Mouse (Mus musculus): ENCODE data around the gene Hoxd4. TPM values are rescaled to one million over a fixed set of nuclear protein-coding genes. Genes with fewer than 3 reads are reported as not detected.

Hoxd4 gene
- polyA plus RNA-seq, 1 experiment from 2014 or later: not detected

- Histone ChIP-seq H3K9ac (ENCODE audit: low read length) (peak overlapping the region; percentile 6; the same call in 1 of the 2 replicates), H3K27ac (ENCODE audit: low read depth, low read length) (no peak overlapping the region), H3K9me3 (ENCODE audit: control insufficient read depth, low read length) (no peaks in the 10 kb centered on the region), H3K36me3 (ENCODE audit: control insufficient read depth, insufficient read depth, low read length) (no peaks in the 10 kb centered on the region), H3K4me3 (ENCODE audit: low read depth, low read length) (peak overlapping the region; percentile 27), H3K27me3 (ENCODE audit: control insufficient read depth, insufficient read depth, low read length) (peaks cover 96% of the 10 kb centered on the region), H3K4me2 (ENCODE audit: low read depth, low read length, severe bottlenecking) (peak overlapping the region; percentile 48), H3K4me1 (replicated peaks; ENCODE audit: control insufficient read depth, insufficient read depth, low read length) (peaks cover 6% of the 10 kb centered on the region)
- ATAC-seq (replicated peaks; ENCODE audit: low FRiP score) (peak; percentile 39), DNase-seq (ENCODE audit: low spot score) (peak; percentile 68)
- WGBS: 2% methylated on average over 36 of the region's 66 CpGs
These were observed 6.7 kb upstream of the Hoxd4 start for GRCm38 (mm10) chr2:74704999-74705466.

GRCm38 (mm10) chr2:74705467-74706089 is 6.2 kb upstream of the Hoxd4 start:
- Histone ChIP-seq H3K4me3 (ENCODE audit: low read depth, low read length) (peak overlapping the region; percentile 27), H3K27ac (ENCODE audit: low read depth, low read length) (no peak overlapping the region), H3K9me3 (ENCODE audit: control insufficient read depth, low read length) (no peaks in the 10 kb centered on the region), H3K27me3 (ENCODE audit: control insufficient read depth, insufficient read depth, low read length) (peaks cover 96% of the 10 kb centered on the region), H3K4me2 (ENCODE audit: low read depth, low read length, severe bottlenecking) (peak overlapping the region; percentile 48; the same call in 1 of the 2 replicates), H3K36me3 (ENCODE audit: control insufficient read depth, insufficient read depth, low read length) (no peaks in the 10 kb centered on the region), H3K9ac (ENCODE audit: low read length) (0 out of 2 replicates have a peak overlapping the region, but pooled peaks have one; percentile 6), H3K4me1 (replicated peaks; ENCODE audit: control insufficient read depth, insufficient read depth, low read length) (peaks cover 6% of the 10 kb centered on the region)
- DNase-seq (ENCODE audit: low spot score) (peak; percentile 77), ATAC-seq (replicated peaks; ENCODE audit: low FRiP score) (no peak)
- under 1% methylated on average over 66 of the region's 85 CpGs for WGBS

- Histone ChIP-seq H3K4me2 (ENCODE audit: low read depth, low read length, severe bottlenecking) (no peak overlapping the region), H3K4me3 (ENCODE audit: low read depth, low read length) (no peak overlapping the region), H3K9ac (ENCODE audit: low read length) (no peak overlapping the region), H3K4me1 (replicated peaks; ENCODE audit: control insufficient read depth, insufficient read depth, low read length) (peaks cover 6% of the 10 kb centered on the region), H3K36me3 (ENCODE audit: control insufficient read depth, insufficient read depth, low read length) (no peaks in the 10 kb centered on the region), H3K9me3 (ENCODE audit: control insufficient read depth, low read length) (no peaks in the 10 kb centered on the region), H3K27me3 (ENCODE audit: control insufficient read depth, insufficient read depth, low read length) (peaks cover 94% of the 10 kb centered on the region), H3K27ac (ENCODE audit: low read depth, low read length) (no peak overlapping the region)
- WGBS: under 1% methylated on average over 13 of the region's 13 CpGs
- no peak for ATAC-seq (replicated peaks; ENCODE audit: low FRiP score)
- DNase-seq (ENCODE audit: low spot score): peak; percentile 50
These were observed 5.3 kb upstream of the Hoxd4 start for GRCm38 (mm10) chr2:74706393-74706960.

GRCm38 (mm10) chr2:74707599-74707998 is 4.1 kb upstream of the Hoxd4 start:
- DNase-seq (ENCODE audit: low spot score): no peak
- Histone ChIP-seq H3K36me3 (ENCODE audit: control insufficient read depth, insufficient read depth, low read length) (no peaks in the 10 kb centered on the region), H3K27ac (ENCODE audit: low read depth, low read length) (no peak overlapping the region), H3K4me3 (ENCODE audit: low read depth, low read length) (no peak overlapping the region), H3K27me3 (ENCODE audit: control insufficient read depth, insufficient read depth, low read length) (peaks cover 95% of the 10 kb centered on the region), H3K4me2 (ENCODE audit: low read depth, low read length, severe bottlenecking) (no peak overlapping the region), H3K9ac (ENCODE audit: low read length) (no peak overlapping the region), H3K4me1 (replicated peaks; ENCODE audit: control insufficient read depth, insufficient read depth, low read length) (peaks cover 11% of the 10 kb centered on the region), H3K9me3 (ENCODE audit: control insufficient read depth, low read length) (no peaks in the 10 kb centered on the region)
- no peak for ATAC-seq (replicated peaks; ENCODE audit: low FRiP score)
- WGBS: 7% methylated on average over 7 of the region's 7 CpGs

GRCm38 (mm10) chr2:74708676-74709075 is 3.1 kb upstream of the Hoxd4 start:
- Histone ChIP-seq H3K36me3 (ENCODE audit: control insufficient read depth, insufficient read depth, low read length) (no peaks in the 10 kb centered on the region), H3K4me3 (ENCODE audit: low read depth, low read length) (no peak overlapping the region), H3K9me3 (ENCODE audit: control insufficient read depth, low read length) (no peaks in the 10 kb centered on the region), H3K4me2 (ENCODE audit: low read depth, low read length, severe bottlenecking) (no peak overlapping the region), H3K27me3 (ENCODE audit: control insufficient read depth, insufficient read depth, low read length) (peaks cover 96% of the 10 kb centered on the region), H3K9ac (ENCODE audit: low read length) (no peak overlapping the region), H3K27ac (ENCODE audit: low read depth, low read length) (no peak overlapping the region), H3K4me1 (replicated peaks; ENCODE audit: control insufficient read depth, insufficient read depth, low read length) (peaks cover 11% of the 10 kb centered on the region)
- 9% methylated on average over 4 of the region's 4 CpGs for WGBS
- ATAC-seq (replicated peaks; ENCODE audit: low FRiP score): no peak
- no peak for DNase-seq (ENCODE audit: low spot score)

GRCm38 (mm10) chr2:74709465-74710419 is 2.0 kb upstream of the Hoxd4 start:
- Histone ChIP-seq H3K27me3 (ENCODE audit: control insufficient read depth, insufficient read depth, low read length) (peaks cover 95% of the 10 kb centered on the region), H3K4me3 (ENCODE audit: low read depth, low read length) (no peak overlapping the region), H3K4me2 (ENCODE audit: low read depth, low read length, severe bottlenecking) (no peak overlapping the region), H3K9me3 (ENCODE audit: control insufficient read depth, low read length) (no peaks in the 10 kb centered on the region), H3K9ac (ENCODE audit: low read length) (no peak overlapping the region), H3K27ac (ENCODE audit: low read depth, low read length) (no peak overlapping the region), H3K36me3 (ENCODE audit: control insufficient read depth, insufficient read depth, low read length) (no peaks in the 10 kb centered on the region), H3K4me1 (replicated peaks; ENCODE audit: control insufficient read depth, insufficient read depth, low read length) (peaks cover 9% of the 10 kb centered on the region)
- no peak for DNase-seq (ENCODE audit: low spot score)
- ATAC-seq (replicated peaks; ENCODE audit: low FRiP score): no peak
- 5% methylated on average over 5 of the region's 5 CpGs for whole genome bisulfite sequencing

GRCm38 (mm10) chr2:74710929-74711543 is 693 bp upstream of the Hoxd4 start:
- Histone ChIP-seq H3K36me3 (ENCODE audit: control insufficient read depth, insufficient read depth, low read length) (no peaks in the 10 kb centered on the region), H3K27ac (ENCODE audit: low read depth, low read length) (no peak overlapping the region), H3K4me2 (ENCODE audit: low read depth, low read length, severe bottlenecking) (no peak overlapping the region), H3K27me3 (ENCODE audit: control insufficient read depth, insufficient read depth, low read length) (peaks cover 95% of the 10 kb centered on the region), H3K4me1 (replicated peaks; ENCODE audit: control insufficient read depth, insufficient read depth, low read length) (peaks cover 5% of the 10 kb centered on the region), H3K4me3 (ENCODE audit: low read depth, low read length) (no peak overlapping the region), H3K9ac (ENCODE audit: low read length) (no peak overlapping the region), H3K9me3 (ENCODE audit: control insufficient read depth, low read length) (no peaks in the 10 kb centered on the region)
- WGBS: 3% methylated on average over 16 of the region's 16 CpGs
- no peak for ATAC-seq (replicated peaks; ENCODE audit: low FRiP score)
- no peak for DNase-seq (ENCODE audit: low spot score)

Measured in forebrain, embryonic 11.5 days (tissue).